ENCODE assay signal across 8 mouse cellular contexts in genomic region chr9:59616622-59617306, GRCm38 (mm10). TPM values are rescaled to one million over a fixed set of nuclear protein-coding genes. Genes with fewer than 3 reads are reported as not detected.
DNase-seq lines count a peak whose midpoint lies in the region; ATAC-seq lines count a peak whose summit lies in the region.

Gene Parp6 (plus strand): TSS chr9:59617284.

- peak; percentile 98 for ATAC-seq in hindbrain, embryonic 11.5 days (ENCODE audit: low FRiP score)

- no peaks in the 10 kb centered on the region for H3K36me3 ChIP-seq in hindbrain, embryonic 11.5 days (ENCODE audit: control insufficient read depth, insufficient read depth, low read length)

- H3K27ac ChIP-seq in hindbrain, embryonic 11.5 days (ENCODE audit: low read depth, low read length), result peak within 1 kb of the TSS; percentile 89

- H3K9ac ChIP-seq in hindbrain, embryonic 11.5 days (ENCODE audit: low read depth, low read length), result peak within 1 kb of the TSS; percentile 87

- H3K4me2 ChIP-seq in hindbrain, embryonic 11.5 days (replicated peaks; ENCODE audit: low read depth, low read length), result peak within 1 kb of the TSS; percentile 51

- H3K4me3 ChIP-seq in hindbrain, embryonic 11.5 days (ENCODE audit: low read depth, low read length), result peak within 1 kb of the TSS; percentile 66

- H3K27me3 ChIP-seq in hindbrain, embryonic 11.5 days (ENCODE audit: control insufficient read depth, insufficient read depth, low read length), result no peaks in the 10 kb centered on the region

- 0 out of 2 replicates have a peak, but pooled peaks cover 2% of the 10 kb centered on the region for H3K4me1 ChIP-seq in hindbrain, embryonic 11.5 days (replicated peaks; ENCODE audit: control insufficient read depth, insufficient read depth, low read length)

- DNase-seq in Muller cell, postnatal 12 days (ENCODE audit: inconsistent ontology term), result peak; percentile 100
- DNase-seq in cerebellum, adult 9-11 months, result peak; percentile 100
- peak; percentile 98 to 100 for DNase-seq in frontal cortex, adult 2 months (ENCODE audit: extremely low spot score in 1 of 2, low spot score in 1 of 2)
- peak; percentile 99 for DNase-seq in hindbrain, embryonic 11.5 days (ENCODE audit: low spot score)
- peak; percentile 99 to 100 for DNase-seq in layer of hippocampus, postnatal 10 days (ENCODE audit: low spot score in 2 of 2)
- DNase-seq in lung, postnatal 10 days, result peak; percentile 100
- peak; percentile 100 for DNase-seq in ovary, postnatal 36 days (ENCODE audit: low spot score)
- DNase-seq in thymus, postnatal 25 days, result peak; percentile 100

- under 1% methylated on average over 36 of the region's 36 CpGs for WGBS in hindbrain, embryonic 11.5 days

- H3K9me3 ChIP-seq in hindbrain, embryonic 11.5 days (ENCODE audit: control insufficient read depth, low read length), result no peaks in the 10 kb centered on the region

RNA-seq across cellular contexts. Expression of gene Parp6, which starts in this region (rescaled TPM):
- polyA plus RNA-seq in frontal cortex, adult 2 months (2012; rRNA removed), result 186 and 191 TPM in 2 replicates
- 133 and 134 TPM in 2 replicates for polyA plus RNA-seq in hindbrain, embryonic 11.5 days (2014; fragmentation: Nextera tagmentation; extraction: Ambion mirVana)
- total RNA-seq in layer of hippocampus, postnatal 10 days (2021), result 100 to 1,000 TPM; 177 to 180 TPM

Comparison
In these comparisons a context has a peak if more than half of its experiments do, and no peak if none do; other contexts are left out.
1. Peak in every context shown above with its lines: DNase-seq, ATAC-seq, H3K4me3 ChIP-seq and H3K27ac ChIP-seq.